Mouse (Mus musculus): ENCODE measurements around the gene Avp.

DNA sequence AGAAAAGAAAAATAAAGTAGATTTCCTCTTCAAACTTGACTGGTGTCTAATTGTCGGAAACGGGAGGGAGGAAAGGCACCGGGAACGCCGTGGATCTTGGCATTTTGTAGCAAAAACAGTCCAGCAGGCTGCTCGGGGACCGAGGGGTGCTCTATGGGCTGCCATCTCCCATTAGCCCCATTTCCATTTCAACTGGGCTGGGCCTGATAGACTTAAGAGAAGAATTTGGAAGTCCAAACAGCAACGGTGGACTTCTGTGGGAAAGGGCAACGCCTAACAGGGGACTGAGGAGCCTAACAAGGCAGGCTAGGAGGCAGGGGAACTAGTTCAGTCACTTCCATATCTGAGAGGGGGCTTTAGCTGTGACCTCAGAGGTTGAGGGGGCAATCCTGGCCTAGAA lies 5.3 kb downstream of the Avp start:
- TF ChIP-seq POLR2A (IDR thresholded peaks at IDR 0.05; ENCODE audit: borderline replicate concordance, insufficient read depth, low read length), result no peak
- no peak for TF ChIP-seq CTCF (IDR thresholded peaks at IDR 0.05; ENCODE audit: borderline replicate concordance, insufficient read depth, low read depth, low read length)
